Mouse (Mus musculus) testis, adult 2 months (tissue): ENCODE results near the gene Cbx7.

Experiments
- CTCF ChIP-seq: fragments of 200-500 bp; IDR thresholded peaks from 2 replicates; pipeline ENCODE4 v1.5.1; 2012; ENCODE audit warnings: low read depth, mild to moderate bottlenecking, inconsistent platforms, low read length, moderate library complexity; ENCODE audit not compliant: control insufficient read depth, insufficient read depth, insufficient replicate concordance
- POLR2A ChIP-seq: fragments of 200-500 bp; IDR thresholded peaks from 2 replicates; pipeline ENCODE4 v1.6.1; 2012; ENCODE audit warnings: low read depth, mild to moderate bottlenecking, inconsistent platforms, low read length, moderate library complexity; ENCODE audit not compliant: control insufficient read depth

GRCm38 (mm10) chr15:80006156-80006555 lies 35.2 kb upstream of the Cbx7 start:
- no peak for TF ChIP-seq POLR2A
- TF ChIP-seq CTCF = no peak
